Mouse (Mus musculus) CH12F3 (cell line): Measurements from ENCODE around the gene Vars.

Experiments used
- in situ Hi-C: fragments of 300-500 bp; cut with MboI; formaldehyde crosslinking; loops from 2 replicates; pipeline ENCODE4 v1.14.3; 2020; ENCODE audit warnings: low sequenced_read_pairs

Gene Vars

DNA sequence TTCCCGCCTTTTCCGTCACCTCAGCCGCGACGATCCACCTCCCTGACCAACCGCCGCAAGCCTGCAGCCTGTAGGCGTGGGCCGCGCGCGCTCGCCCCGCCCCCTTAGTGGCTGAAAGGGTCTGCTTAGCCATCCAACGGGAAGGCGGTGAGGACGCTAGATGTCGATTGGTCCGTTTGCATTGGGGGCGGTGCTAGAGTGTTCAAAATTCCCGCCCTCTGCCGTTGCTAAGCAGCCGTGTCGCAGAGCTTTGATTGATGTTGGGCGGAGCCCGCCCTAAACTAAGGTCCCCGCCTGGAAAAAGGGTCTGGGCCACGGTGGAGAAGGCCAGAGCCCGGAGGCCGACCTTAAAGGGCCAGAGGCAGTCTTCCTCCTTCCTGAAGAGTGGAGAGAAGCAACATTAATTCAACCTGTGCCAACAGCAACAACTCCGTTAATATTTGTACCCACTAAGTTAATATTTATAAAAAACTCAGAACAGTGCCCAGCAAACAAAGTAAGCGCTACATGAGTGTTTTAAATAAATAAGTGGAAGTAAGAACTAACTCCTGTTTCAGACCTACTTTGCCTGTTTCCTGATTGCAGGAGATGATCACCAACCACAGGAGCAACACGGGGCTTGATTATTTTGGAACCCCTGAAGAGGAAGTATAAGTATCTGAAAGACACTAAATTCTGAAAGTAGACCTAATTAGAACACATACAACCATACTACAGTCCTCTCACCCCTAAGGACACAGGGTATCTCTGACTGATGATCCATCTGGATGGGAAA is 46.1 kb downstream of the Vars start, which contains the start of gene Msh5:
Msh5 (minus strand) TSS at position 65 of the 775 bp plus-strand sequence.
- in situ Hi-C loops, result no loop called here

DNA sequence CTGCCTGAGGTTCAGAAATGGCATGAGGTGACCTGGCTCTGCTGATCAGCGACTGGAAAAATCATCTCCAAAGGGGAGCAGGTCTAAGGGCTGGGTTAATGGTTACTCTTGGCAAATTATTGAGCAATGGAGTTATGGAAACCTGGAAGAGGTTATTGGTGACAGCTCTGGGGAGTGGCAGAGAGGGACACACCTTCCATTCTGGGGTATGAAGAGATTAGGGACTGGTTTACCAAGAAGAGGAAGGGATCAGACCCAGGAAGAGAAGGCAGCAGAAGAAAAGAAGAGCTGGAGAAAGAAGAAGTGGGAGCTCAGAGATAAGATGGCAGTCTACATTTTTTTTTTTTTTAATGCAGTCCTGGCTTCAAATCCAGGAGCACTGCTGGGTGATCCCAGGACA is 46.9 kb downstream of the Vars start:
- in situ Hi-C loops, result no loop called here

DNA sequence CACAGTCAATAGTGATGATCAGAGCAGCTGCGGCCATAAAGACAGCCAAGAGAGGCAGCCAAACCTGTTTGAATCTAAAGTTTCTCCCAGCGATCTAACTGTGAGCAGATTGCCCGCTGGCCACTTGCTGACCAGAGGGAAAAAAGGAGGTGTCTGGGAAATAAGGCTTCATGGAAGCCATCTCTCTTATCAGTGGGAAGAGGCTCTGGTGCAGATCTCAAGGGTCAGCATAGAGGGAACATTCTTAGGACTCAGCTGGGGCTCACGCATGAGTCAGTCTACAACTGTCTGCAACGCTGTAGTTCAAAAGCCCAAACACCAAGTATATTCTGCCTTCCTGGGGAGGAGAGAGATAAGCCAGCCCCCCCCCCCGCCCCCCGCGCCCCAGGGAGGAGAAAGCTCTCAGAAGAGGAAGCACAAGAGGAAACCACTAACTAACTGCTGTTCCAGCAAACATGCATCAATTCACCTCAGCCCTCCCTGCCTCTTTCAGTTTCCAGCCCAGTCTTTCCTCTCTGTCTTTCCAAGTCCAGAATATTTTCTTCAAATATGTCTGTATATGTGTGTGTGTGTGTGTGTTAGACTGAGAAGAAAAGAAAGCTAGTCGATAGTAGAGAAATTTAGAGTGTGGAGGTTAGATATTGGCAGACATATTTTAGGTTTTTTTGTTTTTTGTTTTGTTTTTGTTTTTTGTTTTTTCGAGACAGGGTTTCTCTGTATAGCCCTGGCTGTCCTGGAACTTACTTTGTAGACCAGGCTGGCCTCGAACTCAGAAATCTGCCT is 47.6 kb downstream of the Vars start:
- in situ Hi-C loops, result no loop called here

DNA sequence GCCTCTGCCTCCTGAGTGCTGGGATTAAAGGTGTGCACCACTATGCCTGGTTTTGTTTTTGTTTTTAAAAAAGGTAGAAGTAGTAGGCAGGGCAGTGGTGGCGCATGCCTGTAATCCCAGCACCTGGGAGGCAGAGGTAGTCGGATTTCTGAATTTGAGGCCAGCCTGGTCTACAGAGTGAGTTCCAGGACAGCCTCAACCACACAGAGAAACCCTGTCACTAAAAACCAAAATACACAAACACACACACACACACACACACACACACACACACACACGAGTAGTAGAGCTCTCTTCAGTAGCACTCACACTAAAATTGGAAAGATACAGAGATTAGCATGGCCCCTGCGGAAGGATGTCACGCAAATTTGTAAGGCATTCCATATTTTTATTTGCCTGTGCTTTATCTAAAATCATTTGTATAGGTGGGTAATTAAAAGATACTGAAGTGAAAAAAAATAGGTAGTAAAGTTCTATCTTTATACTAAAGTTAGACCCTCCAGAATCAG is 48.2 kb downstream of the Vars start:
- in situ Hi-C loops, result no loop called here

DNA sequence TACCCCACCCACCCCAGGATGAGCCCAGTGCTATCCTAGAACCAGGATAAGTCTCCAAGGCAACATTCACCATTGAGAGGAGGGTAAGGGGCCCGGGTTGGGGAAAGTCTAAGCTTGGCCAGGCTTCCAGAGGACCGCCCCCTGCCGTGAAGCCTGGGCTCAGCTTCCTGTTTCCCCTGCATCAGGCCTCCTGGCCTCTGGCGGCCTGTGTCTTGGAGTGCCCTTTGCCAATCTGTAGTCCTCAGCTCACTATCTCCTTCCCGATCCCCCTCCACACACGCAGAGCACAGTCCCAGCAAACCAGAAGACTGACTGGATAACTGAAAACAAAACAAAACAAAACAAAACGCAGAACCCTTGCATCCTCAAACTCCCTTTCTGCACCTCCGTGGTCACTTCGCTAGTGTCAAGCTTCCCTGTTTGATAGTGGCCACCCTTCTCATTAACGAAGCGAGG is 48.8 kb downstream of the Vars start, which contains the start of gene Clic1:
Clic1 (plus strand) TSS at position 406 of the 456 bp plus-strand sequence.
- in situ Hi-C loops, result no loop called here

DNA sequence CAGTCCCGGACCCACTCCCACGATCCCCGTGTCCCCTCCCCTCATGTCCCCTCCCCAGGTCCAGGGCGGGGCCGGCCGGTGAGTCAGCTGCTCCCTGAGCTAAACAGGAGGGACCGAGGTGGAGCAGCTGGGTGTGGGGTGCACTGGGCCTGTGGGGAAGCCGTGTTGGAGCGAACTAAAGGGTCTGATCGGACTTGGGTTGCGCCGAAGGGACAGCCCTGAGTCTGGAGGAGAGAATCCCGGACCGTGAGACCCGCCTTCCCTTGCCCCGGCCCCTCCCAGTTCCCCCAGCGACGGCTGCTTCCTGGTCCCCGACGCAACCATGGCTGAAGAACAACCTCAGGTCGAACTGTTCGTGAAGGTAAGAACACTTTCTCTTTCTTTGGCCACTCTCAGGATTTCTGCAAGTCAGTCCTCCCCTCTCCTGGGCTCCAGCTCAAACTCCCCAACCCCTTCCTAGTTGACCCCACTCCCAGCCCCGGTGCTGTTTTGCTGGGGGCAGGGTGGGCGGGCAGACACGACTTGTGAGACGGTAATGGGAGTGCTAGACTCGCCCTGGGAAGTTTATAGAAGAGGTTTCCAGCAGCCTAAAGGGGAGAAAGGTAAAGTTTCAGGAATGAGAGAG is 49.5 kb downstream of the Vars start:
- in situ Hi-C loops, result no loop called here

DNA sequence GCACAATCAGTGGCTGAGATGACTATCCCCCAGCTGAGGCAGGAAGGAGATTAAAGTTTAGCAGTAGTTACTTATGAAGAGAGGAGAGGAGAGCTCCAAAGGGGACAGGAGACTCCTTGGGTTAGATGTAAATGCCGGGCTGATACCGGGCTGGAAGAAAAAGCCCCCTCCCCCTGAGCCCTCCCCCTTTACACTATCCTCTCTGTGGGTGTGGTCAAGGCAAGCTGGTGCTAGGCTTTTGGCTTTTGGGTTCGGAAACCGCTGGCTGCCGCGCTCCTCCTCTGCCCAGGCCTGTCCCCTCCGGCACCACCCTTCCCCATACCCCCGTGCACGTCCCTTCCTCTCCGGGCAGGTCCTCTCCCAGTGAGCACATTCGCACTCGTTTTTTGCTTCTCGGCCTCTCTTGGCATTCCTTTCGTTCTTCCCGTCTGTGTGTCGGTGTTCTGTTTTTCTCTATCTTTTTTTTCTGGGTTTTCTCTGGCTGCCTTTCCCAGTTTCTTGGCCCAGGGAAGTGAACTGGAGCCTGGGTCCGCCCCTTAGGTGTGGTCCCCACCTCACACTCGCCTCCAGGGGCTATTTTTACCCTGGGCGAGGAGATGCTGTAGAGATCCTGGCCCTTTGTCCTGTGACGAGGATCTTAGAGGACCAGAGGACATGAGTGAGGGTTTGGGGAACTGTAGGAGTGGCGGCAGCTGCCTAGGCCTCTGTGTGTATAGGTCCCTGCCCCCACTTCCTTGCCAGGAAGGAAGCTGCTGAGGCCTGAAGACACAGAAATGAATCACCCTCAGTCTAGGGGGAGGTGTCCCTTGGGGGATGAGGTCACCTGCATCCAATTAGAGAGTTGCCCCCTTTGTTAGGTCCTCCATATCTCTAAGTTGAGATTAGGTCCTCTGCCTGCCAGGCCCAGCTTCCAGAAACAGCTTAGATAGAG is 50.6 kb downstream of the Vars start:
- in situ Hi-C loops, result no loop called here

DNA sequence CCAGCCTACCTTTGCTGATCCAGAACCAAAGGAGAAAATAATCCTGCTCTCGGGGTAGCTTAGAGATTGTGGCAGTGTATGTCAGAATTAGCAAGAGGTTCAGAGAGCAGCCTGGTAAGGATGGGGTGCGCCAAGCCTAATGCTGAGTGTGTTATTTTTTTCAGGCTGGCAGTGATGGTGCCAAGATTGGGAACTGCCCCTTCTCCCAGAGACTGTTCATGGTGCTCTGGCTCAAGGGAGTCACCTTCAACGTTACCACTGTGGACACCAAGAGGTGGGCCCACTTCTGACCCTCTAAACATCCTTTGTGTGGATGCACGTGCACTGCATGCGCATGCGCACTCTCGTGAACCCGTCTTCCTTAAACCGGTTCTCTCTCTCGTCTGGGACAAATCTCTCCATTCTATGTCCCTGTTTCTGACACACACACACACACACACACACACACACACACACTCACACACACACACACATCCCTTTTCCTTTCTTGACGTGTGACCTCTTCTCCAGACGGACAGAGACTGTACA is 51.5 kb downstream of the Vars start:
- in situ Hi-C loops, result no loop called here

DNA sequence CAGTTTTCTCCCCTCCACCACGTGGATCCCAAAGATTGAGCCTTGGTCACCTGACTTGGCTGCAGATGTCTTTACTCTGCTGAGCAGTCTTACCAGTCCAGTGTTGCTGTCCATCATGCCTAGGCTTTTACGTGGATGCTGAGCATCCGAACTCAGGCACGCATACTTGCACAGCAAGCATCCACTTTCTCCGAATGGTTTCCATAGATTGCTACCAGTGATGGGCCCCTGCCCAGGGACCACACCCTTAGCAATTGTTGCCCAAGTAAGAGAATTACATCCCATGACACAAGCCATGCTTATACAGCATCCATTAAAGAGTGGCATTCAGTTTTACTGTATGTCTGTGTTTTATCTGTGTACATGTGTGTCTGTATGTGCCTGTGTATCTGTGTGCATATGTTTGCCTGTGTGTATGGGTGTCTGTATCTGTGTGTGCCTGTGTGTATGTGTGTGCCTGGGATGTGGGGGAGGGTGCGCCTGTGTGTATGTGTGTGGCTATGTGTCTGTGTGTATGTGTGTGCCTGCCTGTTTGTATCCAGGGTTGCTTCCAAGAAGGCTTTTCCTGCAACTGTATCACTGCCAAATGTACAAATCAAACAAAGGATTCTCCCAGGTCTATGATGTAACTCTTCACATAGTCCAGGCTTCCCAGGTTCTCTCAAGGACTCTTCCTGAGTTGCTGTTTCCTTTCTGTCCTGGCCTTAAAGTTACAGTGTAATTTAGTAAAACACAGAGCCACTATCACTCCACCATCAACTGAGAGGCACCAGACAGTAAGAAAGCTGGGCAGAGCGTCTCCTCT is 55.1 kb downstream of the Vars start:
- in situ Hi-C loops, result no loop called here

DNA sequence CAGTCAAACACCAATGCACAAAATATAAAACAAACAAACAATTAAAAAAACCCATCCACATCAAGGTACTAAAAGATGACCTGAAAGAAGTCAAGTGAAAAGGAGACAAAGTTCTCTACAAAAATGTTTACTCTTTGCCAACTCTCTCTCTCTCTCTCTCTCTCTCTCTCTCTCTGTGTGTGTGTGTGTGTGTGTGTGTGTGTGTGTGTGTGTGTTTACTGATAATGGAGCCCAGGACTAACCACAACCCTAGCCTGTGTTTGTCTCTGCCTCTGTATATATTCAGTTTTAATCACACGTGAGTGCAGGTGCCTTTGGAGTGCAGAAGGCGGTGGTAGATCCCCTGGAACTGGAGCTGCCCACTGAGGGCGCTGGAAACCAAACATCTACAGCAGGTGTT is 56.3 kb downstream of the Vars start:
- in situ Hi-C loops, result no loop called here

DNA sequence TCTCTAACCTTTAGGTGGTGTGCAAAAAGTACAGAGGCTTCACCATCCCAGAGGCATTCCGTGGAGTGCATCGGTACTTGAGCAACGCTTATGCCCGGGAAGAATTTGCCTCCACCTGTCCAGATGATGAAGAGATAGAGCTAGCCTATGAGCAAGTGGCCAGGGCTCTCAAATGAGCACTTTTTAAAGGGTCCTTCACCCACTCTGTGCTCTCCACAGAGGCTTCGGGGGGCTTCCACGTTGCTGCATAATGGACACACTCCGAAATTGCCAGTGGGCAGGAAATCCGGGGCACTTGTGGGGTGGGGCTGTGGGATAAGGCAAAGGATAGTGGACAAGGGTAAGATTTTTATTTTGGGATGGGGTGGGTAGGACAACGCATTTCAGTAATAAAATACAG is 57.5 kb downstream of the Vars start:
- in situ Hi-C loops, result no loop called here

DNA sequence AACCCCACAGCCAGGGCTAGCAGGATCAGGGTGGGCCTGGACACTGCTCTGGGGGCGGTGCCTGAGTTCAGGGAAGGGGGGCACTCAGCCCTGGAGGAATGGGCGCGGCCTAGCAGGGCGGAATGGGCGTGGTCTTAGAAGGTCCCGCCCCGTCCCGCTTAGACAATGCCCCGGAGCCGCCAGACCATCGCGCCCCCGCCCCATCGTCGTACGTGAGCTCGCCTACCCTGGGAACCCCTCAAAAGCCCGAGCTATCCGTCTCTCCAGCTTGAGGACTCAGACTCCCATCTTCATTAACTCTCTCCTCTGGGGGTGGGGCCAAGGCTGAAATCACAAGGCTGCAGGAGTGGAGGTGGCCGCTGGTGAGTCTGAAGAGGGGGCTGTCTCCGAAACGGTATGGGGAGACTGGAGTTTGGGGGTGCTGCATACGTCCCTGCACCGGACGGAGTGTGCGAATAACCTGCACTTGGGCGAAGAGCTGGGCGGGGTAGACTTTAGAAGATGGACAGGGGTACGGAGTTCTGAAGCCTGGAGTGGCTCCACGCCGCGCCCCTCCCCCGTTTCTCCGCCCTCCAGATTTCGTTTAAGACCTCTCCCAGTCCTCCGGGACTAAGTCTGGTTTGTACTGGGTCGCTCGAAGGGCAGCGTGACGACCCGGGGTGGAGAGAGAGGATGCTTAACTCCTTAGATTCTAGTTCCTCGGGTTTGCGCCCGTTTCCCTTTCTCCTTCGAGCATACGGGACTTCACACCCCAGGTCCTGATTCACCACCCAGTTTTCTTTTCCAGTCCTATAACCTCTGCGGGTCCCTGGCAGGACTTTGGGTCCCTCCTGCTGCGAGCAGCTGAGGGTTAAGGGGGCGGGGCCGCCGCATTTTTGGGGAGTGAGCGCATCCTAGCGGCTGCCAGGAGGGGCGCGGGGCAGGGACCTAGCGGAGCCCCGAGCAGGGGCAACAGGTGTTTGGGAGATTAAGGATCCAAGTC is 58.4 kb downstream of the Vars start, which contains the start of gene Ddah2:
Ddah2 (plus strand) TSS at position 125 of the 982 bp plus-strand sequence.
- in situ Hi-C loops, result no loop called here

DNA sequence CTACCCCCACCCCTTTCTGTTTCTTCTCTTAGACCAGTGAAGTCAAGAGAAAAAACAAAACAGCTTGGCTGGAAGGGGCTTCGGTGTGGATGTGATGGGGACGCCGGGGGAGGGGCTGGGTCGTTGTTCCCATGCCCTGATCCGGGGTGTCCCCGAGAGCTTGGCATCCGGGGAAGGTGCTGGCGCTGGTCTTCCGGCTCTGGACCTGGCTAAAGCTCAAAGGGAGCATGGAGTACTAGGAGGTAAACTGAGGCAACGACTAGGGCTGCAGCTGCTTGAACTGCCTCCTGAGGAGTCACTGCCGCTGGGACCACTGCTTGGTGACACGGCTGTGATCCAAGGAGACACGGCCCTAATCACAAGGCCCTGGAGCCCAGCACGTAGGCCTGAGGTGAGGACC is 59.3 kb downstream of the Vars start:
- in situ Hi-C loops, result no loop called here

DNA sequence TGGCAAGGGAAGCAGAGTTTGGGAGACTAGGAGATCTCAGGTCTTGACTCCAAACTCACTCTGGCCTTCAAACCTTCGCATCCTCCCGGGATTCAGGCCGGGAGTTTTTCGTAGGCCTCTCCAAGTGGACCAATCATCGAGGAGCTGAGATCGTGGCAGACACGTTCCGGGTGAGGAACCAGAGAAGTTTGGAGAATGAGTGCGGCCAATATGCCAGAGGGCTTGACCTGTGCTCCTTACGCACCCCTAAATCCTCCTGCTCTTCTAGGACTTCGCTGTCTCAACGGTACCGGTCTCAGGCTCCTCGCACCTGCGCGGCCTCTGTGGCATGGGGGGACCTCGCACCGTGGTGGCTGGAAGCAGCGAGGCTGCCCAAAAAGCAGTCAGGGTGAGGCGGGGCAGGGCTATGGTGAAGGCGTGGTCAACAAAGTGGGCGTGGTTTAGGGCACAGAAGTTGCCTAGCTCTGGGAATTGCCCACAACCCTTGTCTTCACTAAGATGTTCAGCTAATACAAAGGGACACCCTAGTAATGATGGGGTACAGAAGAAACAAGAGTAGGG is 60.0 kb downstream of the Vars start:
- in situ Hi-C loops, result no loop called here

DNA sequence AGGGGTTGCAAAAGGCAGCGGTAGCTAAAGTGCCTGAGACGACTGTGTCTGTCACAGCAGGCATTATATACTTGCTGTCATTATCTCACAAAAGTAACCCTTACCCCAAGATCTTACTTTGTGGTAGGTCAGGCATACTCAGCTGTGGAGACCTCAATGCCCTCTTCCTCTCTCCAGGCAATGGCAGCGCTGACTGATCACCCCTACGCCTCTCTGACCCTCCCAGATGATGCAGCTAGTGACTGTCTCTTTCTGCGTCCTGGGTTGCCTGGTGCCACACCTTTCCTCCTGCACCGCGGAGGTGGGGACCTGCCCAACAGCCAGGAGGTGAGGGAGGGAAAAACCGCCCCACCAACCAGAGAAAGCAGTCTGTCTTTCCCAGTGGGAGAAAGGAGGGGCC is 60.5 kb downstream of the Vars start:
- in situ Hi-C loops, result no loop called here

DNA sequence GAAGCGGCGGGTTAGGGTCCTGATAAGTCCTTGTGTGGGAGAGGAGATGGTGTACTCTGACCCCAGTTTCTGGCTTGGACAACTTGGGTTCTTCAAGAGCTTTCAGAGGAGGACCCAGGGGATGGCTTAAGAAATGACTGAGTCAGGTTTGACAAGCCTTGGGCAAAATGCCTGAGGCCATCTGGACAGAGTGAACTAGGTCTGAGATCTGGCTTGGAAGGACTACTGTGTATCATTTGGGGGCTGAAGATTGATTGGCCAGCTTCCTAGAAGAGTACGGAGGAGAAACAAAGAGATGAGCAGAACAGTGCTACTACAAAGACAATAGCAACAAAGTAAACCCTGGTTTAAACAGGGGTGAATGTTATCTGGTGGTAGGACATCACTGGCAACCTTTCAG is 62.7 kb downstream of the Vars start:
- in situ Hi-C loops, result no loop called here

DNA sequence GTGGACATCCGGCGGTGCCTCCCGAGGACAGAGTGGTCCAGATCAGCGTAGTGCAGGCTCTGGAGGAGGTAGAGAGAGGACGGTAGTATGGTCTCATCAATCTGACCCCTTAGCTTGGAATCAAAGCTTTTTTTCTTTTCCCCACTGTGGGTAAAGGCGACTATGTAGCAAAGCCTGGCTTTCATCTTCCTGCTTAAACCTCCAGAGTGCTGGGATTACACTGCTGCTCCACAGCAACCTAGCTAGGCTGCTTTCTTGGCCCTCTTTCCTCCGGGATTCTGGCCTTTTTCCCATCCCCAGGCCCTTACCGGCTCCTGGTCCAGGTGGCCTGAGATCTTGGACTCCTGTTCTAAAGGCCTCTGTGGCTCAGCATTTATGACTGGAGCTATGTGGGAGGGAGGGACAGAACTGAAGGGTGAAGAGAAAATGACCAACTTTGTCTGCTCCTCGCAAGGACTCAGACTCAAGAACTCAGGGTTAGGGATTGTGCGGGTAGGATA is 63.6 kb downstream of the Vars start:
- in situ Hi-C loops, result no loop called here
